Mouse (Mus musculus) liver, embryonic 13.5 days (tissue): ENCODE data around the gene Dnajb2. TPM values are rescaled to one million over a fixed set of nuclear protein-coding genes. Genes with fewer than 3 reads are reported as not detected.

Experiments used
- ATAC-seq: fragments of 200-750 bp; cut with Nextera tagmentation; 2 replicates; pipeline ENCODE4 v1.8.0; 2017; ENCODE audit warnings: low read depth, mild to moderate bottlenecking, moderate number of reproducible peaks, moderate library complexity
- DNase-seq: peaks from one replicate; pipeline ENCODE4 v3.0.0; 2022
- H3K27ac ChIP-seq: fragments of 300-500 bp; sonication (generic); 2 replicates; pipeline ENCODE4 v1.5.1; 2015; ENCODE audit warnings: moderate library complexity, mild to moderate bottlenecking, inconsistent platforms
- H3K27me3 ChIP-seq: fragments of 300-500 bp; sonication (generic); 2 replicates; pipeline ENCODE4 v1.6.1; 2015; ENCODE audit warnings: mild to moderate bottlenecking, inconsistent platforms
- H3K36me3 ChIP-seq: fragments of 300-500 bp; sonication (generic); 2 replicates; pipeline ENCODE4 v1.6.1; 2015; ENCODE audit warnings: mild to moderate bottlenecking, inconsistent platforms
- H3K4me1 ChIP-seq: fragments of 300-500 bp; sonication (generic); replicated peaks from 2 replicates; pipeline ENCODE4 v1.6.1; 2015; ENCODE audit warnings: inconsistent platforms
- H3K4me2 ChIP-seq: fragments of 300-500 bp; sonication (generic); 2 replicates; pipeline ENCODE4 v1.6.1; 2015; ENCODE audit warnings: inconsistent platforms, mild to moderate bottlenecking, moderate library complexity
- H3K4me3 ChIP-seq: fragments of 300-500 bp; sonication (generic); replicated peaks from 2 replicates; pipeline ENCODE4 v1.5.1; 2015; ENCODE audit warnings: mild to moderate bottlenecking, inconsistent platforms
- H3K9ac ChIP-seq: fragments of 300-500 bp; sonication (generic); 2 replicates; pipeline ENCODE4 v1.6.1; 2015; ENCODE audit warnings: mild to moderate bottlenecking, inconsistent platforms
- H3K9me3 ChIP-seq: fragments of 300-500 bp; sonication (generic); replicated peaks from 2 replicates; pipeline ENCODE4 v1.6.1; 2016; ENCODE audit warnings: inconsistent platforms
- WGBS: fragments of 180-500 bp; shearing (Covaris S2); methylation state at CpG from one replicate; pipeline ENCODE4 v1.1.7; 2015; ENCODE audit not compliant: insufficient replicate concordance; 5-methylcytosine and 5-hydroxymethylcytosine counted together
- polyA plus RNA-seq: library from polyadenylated mRNA; unstranded; fragments of >200 nt; fragmentation: Nextera tagmentation; extraction: Ambion mirVana; gene quantifications from 2 replicates; pipeline ENCODE4 v1.2.1, GENCODE M21; 2015

The Dnajb2 gene
- polyA plus RNA-seq, 1 experiment from 2014 or later, result 31.2 TPM

GRCm38 (mm10) chr1:75234606-75235005, 1.6 kb upstream of the Dnajb2 start:
- ATAC-seq (no peak), DNase-seq (peak; percentile 68)
- peaks cover 5% of the 10 kb centered on the region for H3K36me3 ChIP-seq
- no peaks in the 10 kb centered on the region for H3K27me3 ChIP-seq
- H3K4me1 ChIP-seq, result peaks cover 79% of the 10 kb centered on the region
- H3K9ac ChIP-seq, result peak overlapping the region; percentile 77
- under 1% methylated on average over 8 of the region's 8 CpGs for WGBS
- no peaks in the 10 kb centered on the region for H3K9me3 ChIP-seq
- H3K4me3 ChIP-seq, result 0 out of 2 replicates have a peak overlapping the region, but pooled peaks have one; percentile 65
- peak overlapping the region; percentile 99 for H3K27ac ChIP-seq
- H3K4me2 ChIP-seq, result peak overlapping the region; percentile 87; the same call in 1 of the 2 replicates

- no peak overlapping the region for H3K4me3 ChIP-seq
- H3K9me3 ChIP-seq, result no peaks in the 10 kb centered on the region
- H3K4me1 ChIP-seq, result peaks cover 43% of the 10 kb centered on the region
- WGBS, result 91% methylated on average over 10 of the region's 10 CpGs
- H3K4me2 ChIP-seq, result no peak overlapping the region
- peaks cover 34% of the 10 kb centered on the region for H3K36me3 ChIP-seq
- H3K9ac ChIP-seq, result no peak overlapping the region
- H3K27ac ChIP-seq, result no peak overlapping the region
- DNase-seq (no peak), ATAC-seq (no peak)
- H3K27me3 ChIP-seq, result no peaks in the 10 kb centered on the region
Measured at GRCm38 (mm10) chr1:75239591-75239990, 3.4 kb downstream of the Dnajb2 start.

GRCm38 (mm10) chr1:75243411-75243810, 7.2 kb downstream of the Dnajb2 start:
- Histone ChIP-seq H3K27ac (no peak overlapping the region), H3K9ac (no peak overlapping the region), H3K27me3 (no peaks in the 10 kb centered on the region), H3K4me3 (no peak overlapping the region), H3K36me3 (peaks cover 34% of the 10 kb centered on the region), H3K4me1 (peaks cover 17% of the 10 kb centered on the region), H3K9me3 (no peaks in the 10 kb centered on the region), H3K4me2 (no peak overlapping the region)
- no peak for DNase-seq
- no peak for ATAC-seq
- 85% methylated on average over 14 of the region's 14 CpGs for WGBS

GRCm38 (mm10) chr1:75244175-75244826, 8.1 kb downstream of the Dnajb2 start:
- no peak overlapping the region for H3K4me3 ChIP-seq
- WGBS, result 90% methylated on average over 12 of the region's 12 CpGs
- DNase-seq, result no peak
- no peak overlapping the region for H3K4me2 ChIP-seq
- ATAC-seq, result peak; percentile 19
- H3K27ac ChIP-seq, result peak overlapping the region; percentile 5; the same call in 1 of the 2 replicates
- H3K4me1 ChIP-seq, result peaks cover 18% of the 10 kb centered on the region
- peaks cover 32% of the 10 kb centered on the region for H3K36me3 ChIP-seq
- no peaks in the 10 kb centered on the region for H3K9me3 ChIP-seq
- H3K9ac ChIP-seq, result no peak overlapping the region
- no peaks in the 10 kb centered on the region for H3K27me3 ChIP-seq

GRCm38 (mm10) chr1:75244836-75245235, 8.6 kb downstream of the Dnajb2 start:
- DNase-seq, result no peak
- 21% methylated on average over 4 of the region's 4 CpGs for WGBS

GRCm38 (mm10) chr1:75247071-75247930, 11.1 kb downstream of the Dnajb2 start:
- H3K4me1 ChIP-seq, result peaks cover 37% of the 10 kb centered on the region
- peaks cover 3% of the 10 kb centered on the region for H3K27me3 ChIP-seq
- DNase-seq (no peak), ATAC-seq (no peak)
- H3K4me2 ChIP-seq, result no peak overlapping the region
- H3K4me3 ChIP-seq, result no peak overlapping the region
- H3K27ac ChIP-seq, result no peak overlapping the region; the same call in 1 of the 2 replicates
- 76% methylated on average over 16 of the region's 16 CpGs for WGBS
- no peaks in the 10 kb centered on the region for H3K9me3 ChIP-seq
- peaks cover 12% of the 10 kb centered on the region for H3K36me3 ChIP-seq
- H3K9ac ChIP-seq, result no peak overlapping the region

More at GRCm38 (mm10) chr1:75244836-75245235, 8.6 kb downstream of the Dnajb2 start:
- Histone ChIP-seq H3K27ac (0 out of 2 replicates have a peak overlapping the region, but pooled peaks have one; percentile 5), H3K4me3 (no peak overlapping the region), H3K9me3 (no peaks in the 10 kb centered on the region), H3K4me1 (peaks cover 17% of the 10 kb centered on the region), H3K9ac (no peak overlapping the region), H3K36me3 (peaks cover 27% of the 10 kb centered on the region), H3K27me3 (no peaks in the 10 kb centered on the region), H3K4me2 (no peak overlapping the region)
- ATAC-seq, result peak; percentile 43

- Histone ChIP-seq H3K4me3 (no peak overlapping the region), H3K36me3 (peaks cover 7% of the 10 kb centered on the region), H3K9ac (0 out of 2 replicates have a peak overlapping the region, but pooled peaks have one; percentile 22), H3K27ac (peak overlapping the region; percentile 66; the same call in 1 of the 2 replicates), H3K27me3 (peaks cover 4% of the 10 kb centered on the region), H3K9me3 (no peaks in the 10 kb centered on the region), H3K4me2 (no peak overlapping the region), H3K4me1 (peaks cover 38% of the 10 kb centered on the region)
- ATAC-seq (no peak), DNase-seq (no peak)
- 56% methylated on average over 9 of the region's 9 CpGs for WGBS
Measured at GRCm38 (mm10) chr1:75248041-75248772, 12.0 kb downstream of the Dnajb2 start.

GRCm38 (mm10) chr1:75250498-75250897, 14.3 kb downstream of the Dnajb2 start:
- DNase-seq, result no peak
- Histone ChIP-seq H3K4me1 (peaks cover 38% of the 10 kb centered on the region), H3K27me3 (peaks cover 4% of the 10 kb centered on the region), H3K4me3 (no peak overlapping the region), H3K9ac (no peak overlapping the region), H3K27ac (peak overlapping the region; percentile 30; the same call in 1 of the 2 replicates), H3K4me2 (no peak overlapping the region), H3K9me3 (no peaks in the 10 kb centered on the region), H3K36me3 (no peaks in the 10 kb centered on the region)
- ATAC-seq, result no peak
- WGBS, result 80% methylated on average over 3 of the region's 3 CpGs

GRCm38 (mm10) chr1:75251112-75251970, 15.1 kb downstream of the Dnajb2 start:
- Histone ChIP-seq H3K27ac (peak overlapping the region; percentile 58), H3K4me3 (peak overlapping the region; percentile 12; the same call in 1 of the 2 replicates), H3K9me3 (no peaks in the 10 kb centered on the region), H3K4me2 (peak overlapping the region; percentile 52), H3K9ac (peak overlapping the region; percentile 47), H3K27me3 (peaks cover 4% of the 10 kb centered on the region), H3K36me3 (no peaks in the 10 kb centered on the region), H3K4me1 (peaks cover 38% of the 10 kb centered on the region)
- ATAC-seq (peak; percentile 55), DNase-seq (peak; percentile 76)
- 7% methylated on average over 21 of the region's 22 CpGs for WGBS

GRCm38 (mm10) chr1:75252308-75252707, 16.1 kb downstream of the Dnajb2 start:
- Histone ChIP-seq H3K36me3 (no peaks in the 10 kb centered on the region), H3K9me3 (no peaks in the 10 kb centered on the region), H3K27me3 (peaks cover 9% of the 10 kb centered on the region), H3K4me2 (no peak overlapping the region), H3K4me1 (peaks cover 38% of the 10 kb centered on the region), H3K9ac (no peak overlapping the region), H3K4me3 (no peak overlapping the region), H3K27ac (no peak overlapping the region)
- no peak for ATAC-seq
- no peak for DNase-seq
- WGBS, result 67% methylated on average over 13 of the region's 13 CpGs
